Mouse (Mus musculus) lung, adult 2 months (tissue): Measurements from ENCODE around the gene Trak1.

ENCODE experiments used
- CTCF ChIP-seq: fragments of 200-500 bp; IDR thresholded peaks from 2 replicates; pipeline ENCODE4 v1.5.1; 2011; ENCODE audit warnings: mild to moderate bottlenecking, low read length, control low read depth; ENCODE audit not compliant: insufficient read depth
- POLR2A ChIP-seq: fragments of 200-500 bp; IDR thresholded peaks from 2 replicates; pipeline ENCODE4 v1.6.1; 2011; ENCODE audit warnings: low read depth, mild to moderate bottlenecking, control low read depth, low read length, borderline replicate concordance; ENCODE audit errors: extremely low read depth

DNA sequence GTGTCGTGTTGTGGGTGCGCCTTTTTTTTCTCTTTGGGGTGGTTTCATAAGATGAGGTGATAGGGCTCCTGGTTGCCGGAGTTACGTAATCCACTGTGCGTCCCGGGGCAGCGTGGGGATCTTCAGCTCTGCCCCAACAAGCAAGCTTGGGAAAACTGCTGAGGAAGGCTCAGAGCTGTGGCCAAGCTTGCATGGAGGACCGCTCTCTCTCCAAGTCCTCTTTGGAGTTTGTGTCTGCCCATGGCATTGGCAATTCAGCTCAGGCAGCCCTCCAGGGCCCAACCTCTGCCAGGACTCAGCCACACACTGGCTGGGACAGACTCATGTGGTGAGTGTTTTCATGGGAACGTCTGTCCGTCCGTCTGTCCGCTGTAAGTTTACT is 69.6 kb downstream of the Trak1 start:
- TF ChIP-seq CTCF (no peak), POLR2A (no peak)
